Mouse (Mus musculus) granulocyte monocyte progenitor cell, adult 5-6 weeks (primary cell): ENCODE measurements at regions not wholly inside any gene's neighbourhood (a gene's known extent, or its start where the extent isn't known, plus 50 kb on each side); places are given as distances from the start of the nearest gene placed in this dataset.

Experiments used
- ATAC-seq: replicated peaks from 2 replicates; pipeline ENCODE4 v1.8.0; 2016; ENCODE audit warnings: mild to moderate bottlenecking, moderate TSS enrichment, inconsistent platforms; ENCODE audit not compliant: poor library complexity, severe bottlenecking

DNA sequence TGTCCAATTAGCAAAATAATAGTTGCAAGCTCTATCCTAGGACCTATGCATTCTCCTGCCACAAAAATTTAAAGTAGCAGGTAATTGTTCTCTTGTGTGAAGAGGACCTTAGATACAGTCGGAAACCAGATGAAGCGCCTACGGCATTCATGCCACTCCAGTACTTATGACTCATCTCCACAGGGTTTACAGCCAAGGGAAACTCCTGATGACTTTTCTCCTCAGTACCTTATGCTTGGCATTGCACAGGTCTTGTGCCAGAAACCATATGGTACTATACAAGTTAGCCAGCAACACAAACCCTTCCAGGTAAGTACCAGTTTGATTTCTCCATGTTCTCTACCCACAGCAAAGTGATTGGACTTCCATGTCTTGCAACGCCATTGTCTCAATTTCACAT, 606.3 kb upstream of the Dmac1 start:
- ATAC-seq: no peak

DNA sequence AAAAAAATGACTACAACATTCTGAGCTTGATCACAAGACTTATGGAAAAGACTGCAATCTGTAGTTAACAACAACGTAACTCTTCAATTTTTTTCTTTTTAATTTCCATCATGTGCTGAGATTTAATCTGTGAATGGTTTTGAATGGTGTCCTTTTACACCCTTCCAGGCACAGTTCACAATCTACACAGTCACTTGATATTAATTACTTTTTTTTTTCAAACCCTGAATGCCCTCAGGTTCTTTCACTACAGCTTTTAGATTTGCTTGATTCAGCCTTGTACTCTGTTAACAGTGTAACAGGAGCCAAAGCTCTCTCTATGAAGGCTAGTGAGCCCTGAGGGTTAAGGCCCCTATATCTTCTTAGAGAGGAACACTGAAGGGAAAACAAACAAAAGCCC, 591.7 kb upstream of the Dmac1 start:
- no peak for ATAC-seq

DNA sequence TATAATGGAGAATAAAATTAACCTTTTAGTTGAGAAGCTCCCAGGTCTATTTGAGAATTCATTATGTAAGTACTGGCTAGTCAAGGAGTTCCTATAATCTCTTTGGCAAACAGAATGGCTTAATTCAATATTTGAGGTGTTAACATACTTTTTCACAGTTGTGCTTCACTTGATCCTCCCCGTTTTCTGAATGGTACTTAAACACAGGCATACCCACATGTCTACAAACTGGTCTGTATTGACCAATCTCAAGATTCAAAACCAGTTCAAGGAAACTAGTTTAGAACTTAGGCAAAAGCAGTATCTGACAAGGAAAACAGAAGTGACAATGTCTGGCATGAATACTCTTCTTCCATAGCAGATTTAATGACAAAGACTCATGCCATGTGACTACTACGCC, 583.0 kb upstream of the Dmac1 start:
- no peak for ATAC-seq

GRCm38 (mm10) chr4:75857769-75858408, 579.8 kb upstream of the Dmac1 start:
- ATAC-seq: no peak

DNA sequence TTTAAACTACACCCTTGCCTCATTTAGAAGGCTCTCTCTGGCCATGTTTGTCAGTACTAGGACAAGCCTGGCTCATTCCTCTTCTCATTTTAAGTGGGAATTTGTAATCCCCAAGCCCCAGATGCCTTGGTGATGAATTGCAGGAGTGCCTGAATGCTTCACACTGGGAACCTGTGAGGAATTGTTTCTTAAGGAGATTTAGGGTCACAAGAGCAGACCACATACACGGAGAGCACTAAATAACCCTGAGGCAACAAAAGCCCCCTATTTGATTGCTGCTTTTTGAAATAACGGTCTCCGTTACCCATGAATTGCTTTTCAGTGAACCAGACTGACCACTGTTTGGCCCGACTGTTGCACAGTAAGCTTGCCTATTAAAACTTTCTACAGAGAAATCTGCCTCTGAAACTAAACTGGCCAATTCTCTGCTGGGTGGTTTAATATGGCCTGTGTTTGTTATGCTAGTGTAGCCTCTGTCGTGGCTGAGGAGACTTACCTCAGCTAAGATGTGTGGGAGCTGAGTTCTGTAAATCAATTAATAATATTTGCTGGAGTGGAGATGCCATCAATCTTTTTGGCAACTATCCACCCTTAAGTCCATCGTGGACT, 577.7 kb upstream of the Dmac1 start:
- ATAC-seq: no peak

DNA sequence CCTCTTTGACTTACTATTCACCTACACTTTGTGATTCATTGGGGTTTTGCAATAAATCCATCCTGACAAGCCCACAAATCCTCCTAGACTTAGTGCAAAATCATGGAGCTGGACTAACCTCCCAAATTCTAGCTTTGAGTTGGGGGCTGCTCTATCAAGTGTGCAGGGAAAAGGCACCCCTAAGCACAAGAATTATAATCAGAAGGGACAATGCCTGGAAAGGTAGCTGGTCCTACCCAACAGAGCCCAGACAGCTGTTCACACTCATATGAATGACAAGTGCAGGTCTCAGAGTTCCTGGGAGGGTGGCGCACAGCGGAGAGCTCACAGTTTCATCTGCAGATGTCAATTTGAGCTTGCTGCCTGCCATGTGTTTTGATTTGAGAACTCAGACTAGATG, 572.2 kb upstream of the Dmac1 start:
- ATAC-seq: no peak

GRCm38 (mm10) chr4:75847675-75848385, 569.7 kb upstream of the Dmac1 start:
- ATAC-seq: no peak

DNA sequence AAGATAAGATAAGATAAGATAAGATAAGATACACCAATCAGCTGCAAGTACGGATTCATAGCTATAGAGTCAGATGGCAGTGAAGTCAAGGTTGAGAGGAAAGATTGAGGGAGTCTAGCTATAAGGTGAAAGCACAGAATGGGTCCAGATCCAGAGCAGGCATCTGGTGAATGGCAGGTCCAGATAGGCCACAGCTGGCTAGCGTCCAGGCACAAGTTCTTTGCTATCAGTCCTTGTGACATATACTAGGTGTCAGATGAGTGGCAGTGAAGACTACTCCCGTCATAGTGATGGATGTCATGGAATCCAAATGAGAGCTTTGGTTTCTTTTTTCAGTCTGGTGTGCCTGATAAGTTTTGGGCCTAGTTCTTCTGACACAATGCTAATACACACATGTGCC, 566.9 kb upstream of the Dmac1 start:
- ATAC-seq: no peak

DNA sequence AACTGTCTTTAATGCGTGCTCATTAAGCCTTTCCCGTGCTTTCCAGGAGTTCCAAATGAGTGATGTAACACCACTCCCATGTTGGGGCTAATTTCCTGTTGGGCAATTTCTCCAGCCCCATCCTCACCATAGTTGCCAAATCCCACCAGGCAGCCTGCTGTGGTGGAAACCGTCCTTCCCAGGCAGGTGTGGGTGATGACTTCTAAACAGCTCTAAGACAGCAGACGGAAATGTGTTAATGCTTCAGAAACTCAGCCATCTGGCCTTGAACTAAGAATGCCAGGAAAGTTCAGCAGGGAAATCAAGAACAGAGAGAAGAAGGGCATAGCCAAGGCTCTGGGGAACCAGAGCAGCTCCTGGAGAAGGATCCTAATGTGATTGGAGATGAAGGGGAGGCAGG, 560.5 kb upstream of the Dmac1 start:
- ATAC-seq: no peak

DNA sequence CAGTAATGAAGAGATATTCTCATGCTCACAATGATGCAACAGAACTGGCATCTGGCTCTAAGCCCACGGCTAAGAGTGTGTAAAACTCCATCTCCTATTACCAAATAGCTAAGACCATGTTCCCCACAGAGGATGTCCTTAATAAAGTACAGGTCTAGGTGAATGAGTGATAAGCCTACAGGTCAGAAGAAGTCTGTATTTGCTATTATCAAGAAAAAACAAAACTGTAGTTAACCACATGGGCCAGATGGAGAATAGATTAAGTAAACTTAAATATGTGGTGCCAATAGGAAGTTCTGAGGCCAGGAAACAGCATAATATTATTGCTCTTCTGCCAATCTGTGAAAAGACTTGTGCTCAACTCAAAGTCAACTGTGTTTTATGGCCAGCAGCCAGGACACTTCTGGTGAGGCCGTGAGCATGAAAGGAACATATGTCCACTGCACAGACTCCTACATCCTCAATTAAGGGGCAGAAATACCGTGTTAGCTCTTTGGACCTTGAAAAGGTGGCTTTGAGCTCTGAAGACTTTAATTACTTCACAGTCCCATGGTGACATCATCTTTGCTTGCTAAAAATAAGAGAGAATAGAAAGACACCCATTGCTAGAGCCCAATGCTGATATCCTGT, 549.1 kb upstream of the Dmac1 start:
- ATAC-seq: no peak

GRCm38 (mm10) chr4:75819193-75819603, 541.1 kb upstream of the Dmac1 start:
- ATAC-seq: no peak

DNA sequence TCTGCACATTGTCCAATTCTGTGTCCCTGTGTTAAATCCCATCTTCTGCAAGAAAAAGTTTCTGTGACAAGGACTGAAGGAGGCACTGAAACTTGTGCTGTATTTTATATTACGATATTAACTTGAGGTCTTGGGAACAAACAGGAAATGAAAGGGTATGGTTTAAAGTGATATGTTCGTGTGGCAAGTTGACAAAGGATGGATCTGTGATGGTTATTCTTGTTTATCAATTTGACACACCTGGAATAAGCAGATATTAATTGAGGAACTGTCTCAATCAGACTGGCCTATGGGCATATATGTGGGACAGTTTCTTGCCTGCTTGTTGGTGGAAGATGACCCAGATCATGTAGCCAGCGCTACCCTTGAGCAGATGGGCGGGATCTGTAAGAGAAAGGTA, 537.9 kb upstream of the Dmac1 start:
- no peak for ATAC-seq

DNA sequence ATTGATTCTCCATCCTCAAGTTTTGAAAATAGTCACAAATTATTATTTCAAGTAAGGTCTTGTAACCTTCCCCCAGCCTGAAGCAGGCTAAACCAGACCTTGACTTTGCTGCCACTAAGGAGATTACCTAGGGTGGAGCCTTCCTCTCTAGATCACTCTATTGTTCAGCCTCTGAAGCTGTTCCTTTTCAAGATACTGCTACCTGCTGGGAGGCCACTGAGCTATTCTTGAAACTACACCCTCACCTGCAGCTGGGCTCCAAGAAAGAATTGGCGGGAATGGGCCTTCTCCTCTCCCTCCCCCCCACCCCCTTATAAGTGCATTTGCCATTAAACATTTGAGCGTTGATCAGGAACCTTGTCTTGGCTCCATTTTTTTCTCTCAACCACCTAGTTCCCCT, 534.2 kb upstream of the Dmac1 start:
- ATAC-seq: no peak

DNA sequence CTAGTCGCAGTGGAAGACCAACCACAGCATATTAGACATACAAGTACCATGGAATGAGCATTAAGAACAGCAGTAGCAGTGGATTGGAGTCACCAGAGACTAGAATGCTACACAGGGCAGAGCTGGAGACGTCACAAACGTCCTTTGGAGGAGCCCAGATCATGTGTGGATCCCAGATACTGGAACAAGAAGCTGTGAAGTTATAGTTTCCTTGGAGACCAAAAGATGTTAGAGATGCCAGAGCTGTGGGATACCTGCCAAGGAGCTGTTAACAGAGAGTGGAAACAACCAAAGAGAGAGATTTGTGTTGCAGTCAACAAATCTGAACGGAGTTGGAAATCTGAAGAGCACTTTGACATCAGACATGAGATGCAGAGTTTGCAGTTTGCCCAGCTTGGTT, 523.8 kb upstream of the Dmac1 start:
- no peak for ATAC-seq

DNA sequence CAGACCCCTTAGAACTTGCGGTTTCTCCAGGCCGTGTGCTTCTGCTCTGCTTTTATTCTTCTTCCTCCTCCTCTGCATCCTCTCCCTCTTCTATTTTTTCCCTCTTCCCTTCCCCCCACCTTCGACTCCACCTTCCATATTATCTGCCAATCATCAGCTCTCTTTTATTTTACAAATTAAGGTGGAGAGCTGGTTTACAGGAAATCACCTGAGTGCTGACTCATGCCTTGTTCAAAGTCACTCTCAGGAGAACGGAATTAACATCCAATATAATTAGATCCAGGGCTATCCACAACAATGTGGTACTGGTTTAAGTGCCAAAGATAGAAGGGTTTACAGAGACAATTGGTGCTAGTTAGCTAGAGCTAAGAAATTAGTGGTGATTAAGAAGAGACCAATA, 523.1 kb upstream of the Dmac1 start:
- ATAC-seq: no peak

DNA sequence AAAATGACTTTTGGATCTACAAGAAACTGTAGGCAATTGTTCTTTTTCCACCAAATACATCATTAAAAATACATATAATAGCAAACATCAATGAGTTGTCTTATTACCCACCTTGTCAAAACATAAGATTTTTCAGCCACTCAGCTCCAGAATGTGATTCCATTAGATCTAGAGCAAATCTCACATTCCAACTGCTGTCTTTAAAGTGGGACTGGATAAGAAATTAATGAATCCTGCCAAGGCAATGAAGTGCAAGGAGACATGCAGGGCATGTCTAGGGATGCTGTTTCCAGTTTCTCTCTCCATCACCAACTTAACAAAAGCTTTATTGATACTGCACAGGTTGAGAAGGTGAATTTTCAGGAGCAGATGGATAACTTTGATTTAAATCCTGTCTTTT, 513.7 kb upstream of the Dmac1 start:
- ATAC-seq: no peak

GRCm38 (mm10) chr4:75790920-75791589, 513.0 kb upstream of the Dmac1 start:
- no peak for ATAC-seq

DNA sequence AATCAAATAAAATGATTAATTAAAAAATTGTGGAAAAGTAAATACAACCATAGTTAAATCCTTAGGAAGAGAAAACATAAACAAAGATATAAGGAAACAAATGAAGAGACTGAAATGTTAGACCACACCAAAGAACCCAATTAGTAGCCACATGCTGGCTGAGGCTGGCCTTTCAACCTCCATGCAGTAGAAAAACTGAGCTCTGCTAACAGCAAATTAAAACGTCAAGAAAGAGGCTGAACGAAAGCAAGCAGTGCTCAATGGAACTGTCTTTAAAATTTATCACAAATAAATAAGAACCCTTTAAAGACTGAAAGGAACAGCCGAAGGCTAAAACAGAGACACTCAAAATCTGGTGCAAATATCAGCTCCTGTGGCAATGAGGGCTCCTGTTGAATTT, 509.3 kb upstream of the Dmac1 start:
- ATAC-seq: no peak

GRCm38 (mm10) chr4:75786391-75786790, 508.3 kb upstream of the Dmac1 start:
- no peak for ATAC-seq

GRCm38 (mm10) chr4:75779492-75779891, 501.4 kb upstream of the Dmac1 start:
- ATAC-seq: peak; percentile 42; the same call in 1 of the 2 replicates

- ATAC-seq: no peak
These were observed 486.0 kb upstream of the Dmac1 start for GRCm38 (mm10) chr4:75764141-75764540.
